Mouse (Mus musculus) limb, embryonic 14.5 days (tissue): ENCODE measurements around the gene Cacna1a. TPM values are rescaled to one million over a fixed set of nuclear protein-coding genes. Genes with fewer than 3 reads are reported as not detected.

Experiments used
- ATAC-seq: fragments of 200-750 bp; cut with Nextera tagmentation; 2 replicates; pipeline ENCODE4 v1.8.0; 2017; ENCODE audit warnings: low read depth, moderate number of reproducible peaks, moderate TSS enrichment; ENCODE audit not compliant: low FRiP score
- DNase-seq: peaks from one replicate; pipeline ENCODE4 v3.0.0-alpha.2; 2015; ENCODE audit warnings: low spot score
- H3K27ac ChIP-seq: fragments of 300-500 bp; sonication (generic); replicated peaks from 2 replicates; pipeline ENCODE4 v1.5.1; 2014; ENCODE audit warnings: low read depth, mild to moderate bottlenecking, low read length, moderate library complexity, mixed read lengths
- H3K27me3 ChIP-seq: fragments of 300-500 bp; sonication (generic); 2 replicates; pipeline ENCODE4 v1.6.1; 2014; ENCODE audit warnings: low read length, mixed read lengths; ENCODE audit not compliant: control insufficient read depth, insufficient read depth
- H3K36me3 ChIP-seq: fragments of 300-500 bp; sonication (generic); 2 replicates; pipeline ENCODE4 v1.6.1; 2014; ENCODE audit warnings: mild to moderate bottlenecking, low read length, moderate library complexity, mixed read lengths; ENCODE audit not compliant: control insufficient read depth, insufficient read depth
- H3K4me1 ChIP-seq: fragments of 300-500 bp; sonication (generic); 2 replicates; pipeline ENCODE4 v1.6.1; 2014; ENCODE audit warnings: antibody characterized with exemption, low read length, mixed read lengths; ENCODE audit not compliant: control insufficient read depth, insufficient read depth
- H3K4me2 ChIP-seq: fragments of 300-500 bp; sonication (generic); replicated peaks from 2 replicates; pipeline ENCODE4 v1.6.1; 2014; ENCODE audit warnings: low read depth, mild to moderate bottlenecking, low read length, moderate library complexity; ENCODE audit not compliant: severe bottlenecking
- H3K4me3 ChIP-seq: fragments of 300-500 bp; sonication (generic); replicated peaks from 2 replicates; pipeline ENCODE4 v1.5.1; 2014; ENCODE audit warnings: low read length
- H3K9ac ChIP-seq: fragments of 300-500 bp; sonication (generic); 2 replicates; pipeline ENCODE4 v1.6.1; 2014; ENCODE audit warnings: mild to moderate bottlenecking, low read depth, low read length, moderate library complexity; ENCODE audit not compliant: severe bottlenecking
- H3K9me3 ChIP-seq: fragments of 300-500 bp; sonication (generic); 2 replicates; pipeline ENCODE4 v1.6.1; 2016; ENCODE audit warnings: low read length; ENCODE audit not compliant: control insufficient read depth
- POLR2A ChIP-seq: fragments of 200-500 bp; IDR thresholded peaks from 2 replicates; pipeline ENCODE4 v1.8.0; 2012; ENCODE audit warnings: inconsistent platforms, mild to moderate bottlenecking, moderate library complexity, borderline replicate concordance; ENCODE audit not compliant: insufficient read depth, insufficient read length; ENCODE audit errors: extremely low read depth
- WGBS: fragments of 180-500 bp; shearing (Covaris S2); extraction: QIAGEN DNeasy Blood & Tissue Kit; methylation state at CpG from one replicate; pipeline ENCODE4 v1.1.7; 2014; 5-methylcytosine and 5-hydroxymethylcytosine counted together
- polyA plus RNA-seq, 2 experiments: library from polyadenylated mRNA; depleted of rRNA in 1 of 2; stranded (reverse) in 1 of 2; unstranded in 1 of 2; fragments of >200 nt; fragmentation: Nextera tagmentation in 1 of 2; extraction: Ambion mirVana in 1 of 2; gene quantifications; 2 replicates each; pipeline versions ENCODE4 v1.2.1 to v1.2.3; 2012 to 2014

Cacna1a gene
- polyA plus RNA-seq, 2 experiments, result 6.8 to 24.3 TPM

DNA sequence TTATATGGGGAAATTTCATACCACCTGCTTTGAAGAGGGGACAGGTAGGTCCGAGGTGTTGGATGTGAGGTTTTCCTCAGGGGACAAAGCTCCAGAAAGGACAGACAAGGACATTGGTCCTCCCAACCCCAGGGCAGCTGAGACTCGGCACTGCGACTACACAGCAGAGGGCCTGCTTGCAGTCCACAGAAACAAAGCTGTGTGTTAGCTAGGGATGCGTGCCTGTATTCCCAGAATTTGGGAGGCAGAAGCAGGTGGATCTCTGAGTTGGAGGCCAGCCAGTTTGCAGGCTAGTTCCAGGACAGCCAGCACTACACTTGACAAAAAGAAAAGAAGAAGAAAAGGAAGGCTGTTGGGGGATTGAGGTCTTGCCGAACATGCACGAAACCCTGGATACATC lies 130.5 kb downstream of the Cacna1a start:
- TF ChIP-seq POLR2A, result no peak
- DNase-seq, result no peak

GRCm38 (mm10) chr8:84519767-84520626 lies 131.8 kb downstream of the Cacna1a start:
- Histone ChIP-seq H3K27ac (no peak overlapping the region), H3K4me2 (no peak overlapping the region), H3K27me3 (no peaks in the 10 kb centered on the region), H3K36me3 (no peaks in the 10 kb centered on the region), H3K9ac (no peak overlapping the region), H3K4me3 (no peak overlapping the region), H3K9me3 (no peaks in the 10 kb centered on the region), H3K4me1 (0 out of 2 replicates have a peak, but pooled peaks cover 4% of the 10 kb centered on the region)
- ATAC-seq, result no peak
- 63% methylated on average over 17 of the region's 17 CpGs for WGBS
- TF ChIP-seq POLR2A, result no peak
- no peak for DNase-seq

More for the DNA sequence above, 130.5 kb downstream of the Cacna1a start:
- Histone ChIP-seq H3K9ac (no peak overlapping the region), H3K27me3 (no peaks in the 10 kb centered on the region), H3K9me3 (no peaks in the 10 kb centered on the region), H3K27ac (no peak overlapping the region), H3K4me1 (0 out of 2 replicates have a peak, but pooled peaks cover 4% of the 10 kb centered on the region), H3K36me3 (no peaks in the 10 kb centered on the region), H3K4me3 (no peak overlapping the region), H3K4me2 (no peak overlapping the region)
- ATAC-seq, result no peak
- 88% methylated on average over 6 of the region's 6 CpGs for WGBS

- Histone ChIP-seq H3K4me3 (no peak overlapping the region), H3K27ac (no peak overlapping the region), H3K27me3 (no peaks in the 10 kb centered on the region), H3K9ac (no peak overlapping the region), H3K4me1 (0 out of 2 replicates have a peak, but pooled peaks cover 4% of the 10 kb centered on the region), H3K9me3 (no peaks in the 10 kb centered on the region; the same call in 1 of the 2 replicates), H3K36me3 (no peaks in the 10 kb centered on the region), H3K4me2 (no peak overlapping the region)
- ATAC-seq (no peak), DNase-seq (no peak)
- WGBS, result 56% methylated on average over 2 of the region's 2 CpGs
- TF ChIP-seq POLR2A, result no peak
Observed at GRCm38 (mm10) chr8:84520999-84521398, 132.8 kb downstream of the Cacna1a start.

DNA sequence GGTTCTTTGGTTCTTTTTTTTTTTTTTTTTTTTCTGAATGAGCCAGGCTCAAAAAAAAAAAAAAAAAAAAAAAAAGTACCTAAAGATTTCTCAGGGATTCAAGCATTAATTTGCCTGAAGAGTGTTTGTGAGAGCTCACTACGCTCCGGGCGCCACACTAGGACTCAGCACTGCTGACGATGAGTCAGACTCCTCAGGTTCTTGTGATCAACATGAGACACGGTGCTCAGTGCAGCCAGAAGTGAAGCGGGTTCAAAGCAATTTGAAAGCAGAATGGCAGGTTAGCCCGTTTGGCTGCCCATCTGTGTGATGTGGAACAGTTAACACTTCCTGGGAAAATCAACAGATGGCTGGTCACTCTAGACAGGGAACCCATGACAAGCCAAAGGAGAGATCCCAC lies 139.8 kb downstream of the Cacna1a start:
- no peaks in the 10 kb centered on the region; the same call in 1 of the 2 replicates for H3K9me3 ChIP-seq
- DNase-seq (no peak), ATAC-seq (no peak)
- 81% methylated on average over 7 of the region's 7 CpGs for WGBS
- no peak for TF ChIP-seq POLR2A
- no peaks in the 10 kb centered on the region for H3K4me1 ChIP-seq
- H3K27me3 ChIP-seq, result no peaks in the 10 kb centered on the region
- H3K4me3 ChIP-seq, result no peak overlapping the region
- no peaks in the 10 kb centered on the region for H3K36me3 ChIP-seq
- H3K4me2 ChIP-seq, result no peak overlapping the region
- H3K9ac ChIP-seq, result no peak overlapping the region
- H3K27ac ChIP-seq, result no peak overlapping the region

- Histone ChIP-seq H3K27ac (no peak overlapping the region), H3K4me1 (no peaks in the 10 kb centered on the region), H3K4me3 (no peak overlapping the region), H3K36me3 (no peaks in the 10 kb centered on the region), H3K9me3 (no peaks in the 10 kb centered on the region; the same call in 1 of the 2 replicates), H3K9ac (no peak overlapping the region), H3K27me3 (no peaks in the 10 kb centered on the region), H3K4me2 (no peak overlapping the region)
- ATAC-seq, result no peak
- no peak for TF ChIP-seq POLR2A
- 83% methylated on average over 4 of the region's 4 CpGs for WGBS
- no peak for DNase-seq
Observed at GRCm38 (mm10) chr8:84529548-84529947, 141.3 kb downstream of the Cacna1a start.

DNA sequence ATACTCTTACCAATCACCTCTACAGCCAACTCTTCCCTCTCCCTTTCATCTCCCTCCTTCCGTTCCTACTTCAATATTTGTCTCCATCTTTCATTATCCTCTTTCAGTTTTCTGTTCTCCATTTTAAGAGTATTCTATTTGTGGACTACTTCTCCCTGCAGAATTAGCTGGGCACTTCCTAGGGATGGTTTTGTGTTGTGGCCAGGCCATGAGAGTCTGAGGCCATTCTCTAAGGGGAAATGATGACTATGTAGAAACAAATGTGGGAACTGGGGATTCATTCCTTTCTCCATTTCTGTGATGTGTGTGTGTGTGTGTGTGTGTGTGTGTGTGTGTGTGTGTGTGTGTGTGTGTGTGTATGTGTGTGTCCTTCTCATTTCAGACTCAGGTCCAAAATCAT lies 144.5 kb downstream of the Cacna1a start:
- Histone ChIP-seq H3K4me3 (no peak overlapping the region), H3K9me3 (no peaks in the 10 kb centered on the region), H3K27me3 (no peaks in the 10 kb centered on the region), H3K27ac (no peak overlapping the region), H3K4me2 (no peak overlapping the region), H3K9ac (no peak overlapping the region), H3K4me1 (no peaks in the 10 kb centered on the region), H3K36me3 (no peaks in the 10 kb centered on the region)
- WGBS, result 92% methylated on average over 1 of the region's 1 CpGs
- DNase-seq (no peak), ATAC-seq (no peak)
- no peak for TF ChIP-seq POLR2A
